28 mouse cellular contexts compared by ENCODE assay signal in the genomic region with DNA sequence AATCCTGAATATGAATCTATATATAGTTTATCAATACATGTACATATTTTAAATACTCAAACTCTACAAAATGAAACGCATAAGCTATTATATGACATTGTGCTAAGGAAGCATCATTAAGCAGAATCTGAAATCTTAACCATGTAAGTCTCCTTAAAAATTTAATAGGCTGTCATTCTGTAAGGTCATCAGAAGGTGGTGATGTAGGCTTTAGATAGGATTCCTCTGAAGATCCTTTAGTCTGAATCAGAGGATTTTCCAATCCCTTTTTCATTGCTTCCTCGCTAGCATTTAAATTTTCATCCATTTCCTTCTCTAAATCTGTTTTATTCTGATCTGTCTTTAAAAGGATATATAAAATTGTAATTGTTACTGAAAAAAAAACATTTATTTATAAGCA.
DNase-seq lines count a peak whose midpoint lies in the region; ATAC-seq and TF ChIP-seq lines count a peak whose summit lies in the region.
"Had no signal": no experiment of that assay in that cellular context is flagged by ENCODE, and none has a peak within 500 bp of the region (broad histone marks: within the 10 kb centered on the region; RNA-seq: fewer than 3 reads in every experiment).

No protein-coding gene starts in this region.

- DNase-seq in forebrain, postnatal 0 days, result peak; percentile 50
- DNase-seq in forebrain, embryonic 10.5 days (ENCODE audit: extremely low spot score, low spot score), result no peak
- peak; percentile 65 for DNase-seq in midbrain, embryonic 14.5 days
- DNase-seq in midbrain, embryonic 10.5 days (ENCODE audit: low spot score), result no peak
- peak; percentile 27 for DNase-seq in brain, adult 2 months (ENCODE audit: low read depth, low spot score)
- DNase-seq in stomach, postnatal 0 days (ENCODE audit: low spot score), result no peak
- no peak for DNase-seq in kidney, postnatal 4 days
- no peak for DNase-seq in adrenal gland, adult 2 months
- DNase-seq: adrenal gland, postnatal 10 days; B cell, adult 2 months; gastrocnemius, postnatal 25 days; heart, adult 18-20 months; kidney, adult 9 months; kidney, postnatal 36 days; layer of hippocampus, adult 9-11 months; right cerebral cortex, adult 18-20 months; thymus, adult 2 months; thymus, postnatal 4 days had no signal

- no peaks in the 10 kb centered on the region for H3K36me3 ChIP-seq in forebrain, postnatal 0 days (ENCODE audit: insufficient read depth)
- no peaks in the 10 kb centered on the region for H3K36me3 ChIP-seq in forebrain, embryonic 10.5 days (replicated peaks)
- no peaks in the 10 kb centered on the region for H3K36me3 ChIP-seq in midbrain, embryonic 14.5 days (ENCODE audit: control insufficient read depth, insufficient read depth, low read length)
- H3K36me3 ChIP-seq in midbrain, embryonic 10.5 days, result no peaks in the 10 kb centered on the region
- no peaks in the 10 kb centered on the region for H3K36me3 ChIP-seq in stomach, postnatal 0 days (ENCODE audit: control insufficient read depth, insufficient read depth, low read length)
- H3K36me3 ChIP-seq: heart, embryonic 12.5 days; hindbrain, embryonic 15.5 days; limb, embryonic 10.5 days; neural tube, embryonic 13.5 days; stomach, embryonic 15.5 days had no signal

- no peaks in the 10 kb centered on the region for H3K27me3 ChIP-seq in forebrain, postnatal 0 days (ENCODE audit: insufficient read depth, low read length)
- no peaks in the 10 kb centered on the region for H3K27me3 ChIP-seq in forebrain, embryonic 10.5 days (ENCODE audit: poor library complexity, severe bottlenecking)
- H3K27me3 ChIP-seq in midbrain, embryonic 14.5 days (ENCODE audit: control insufficient read depth, insufficient read depth, low read length), result no peaks in the 10 kb centered on the region
- H3K27me3 ChIP-seq in midbrain, embryonic 10.5 days (ENCODE audit: low read depth, poor library complexity, severe bottlenecking), result no peaks in the 10 kb centered on the region
- no peaks in the 10 kb centered on the region for H3K27me3 ChIP-seq in stomach, postnatal 0 days (ENCODE audit: control insufficient read depth, insufficient read depth, low read length)
- H3K27me3 ChIP-seq: heart, embryonic 12.5 days; hindbrain, embryonic 15.5 days; neural tube, embryonic 13.5 days; stomach, embryonic 15.5 days had no signal

- ATAC-seq in forebrain, postnatal 0 days, result peak; percentile 71; the same call in 1 of the 2 replicates
- no peak for ATAC-seq in midbrain, embryonic 14.5 days (ENCODE audit: low FRiP score, low TSS enrichment)
- no peak for ATAC-seq in stomach, postnatal 0 days (ENCODE audit: low FRiP score, low TSS enrichment)
- ATAC-seq: activated CD4-positive, CD25-positive, alpha-beta regulatory T cell, adult 4 months; intestine, embryonic 16.5 days; lung, postnatal 0 days had no signal

- no peak overlapping the region for H3K4me2 ChIP-seq in forebrain, postnatal 0 days (ENCODE audit: low read depth)
- no peak overlapping the region for H3K4me2 ChIP-seq in midbrain, embryonic 14.5 days (ENCODE audit: low read length)
- no peak overlapping the region for H3K4me2 ChIP-seq in stomach, postnatal 0 days (replicated peaks; ENCODE audit: low read depth)
- H3K4me2 ChIP-seq: heart, embryonic 12.5 days; hindbrain, embryonic 15.5 days; neural tube, embryonic 13.5 days; stomach, embryonic 15.5 days had no signal

- no peaks in the 10 kb centered on the region for H3K4me1 ChIP-seq in forebrain, postnatal 0 days (ENCODE audit: insufficient read depth)
- H3K4me1 ChIP-seq in forebrain, embryonic 10.5 days, result no peaks in the 10 kb centered on the region
- no peaks in the 10 kb centered on the region for H3K4me1 ChIP-seq in midbrain, embryonic 14.5 days (ENCODE audit: control insufficient read depth, insufficient read depth, low read length)
- H3K4me1 ChIP-seq in midbrain, embryonic 10.5 days, result no peaks in the 10 kb centered on the region
- H3K4me1 ChIP-seq in stomach, postnatal 0 days (replicated peaks; ENCODE audit: control insufficient read depth, insufficient read depth), result no peaks in the 10 kb centered on the region
- H3K4me1 ChIP-seq: heart, embryonic 12.5 days; hindbrain, embryonic 15.5 days; limb, embryonic 10.5 days; neural tube, embryonic 13.5 days; stomach, embryonic 15.5 days had no signal

- TF ChIP-seq CTCF in forebrain, postnatal 0 days (IDR thresholded peaks at IDR 0.05; ENCODE audit: low read depth), result peak; percentile 61
- TF ChIP-seq CTCF in stomach, postnatal 0 days (IDR thresholded peaks at IDR 0.05; ENCODE audit: low read depth), result 0 out of 2 replicates have a peak, but pooled peaks have one; percentile 2

- H3K4me3 ChIP-seq in forebrain, postnatal 0 days (ENCODE audit: low read depth, low read length), result no peak overlapping the region
- H3K4me3 ChIP-seq in forebrain, embryonic 10.5 days, result no peak overlapping the region
- H3K4me3 ChIP-seq in midbrain, embryonic 14.5 days (replicated peaks; ENCODE audit: low read depth, low read length), result no peak overlapping the region
- H3K4me3 ChIP-seq in midbrain, embryonic 10.5 days, result no peak overlapping the region
- no peak overlapping the region for H3K4me3 ChIP-seq in stomach, postnatal 0 days (ENCODE audit: low read depth, low read length)
- H3K4me3 ChIP-seq: heart, embryonic 12.5 days; hindbrain, embryonic 15.5 days; limb, embryonic 10.5 days; myocyte; neural tube, embryonic 13.5 days; stomach, embryonic 15.5 days had no signal

- H3K9me3 ChIP-seq in forebrain, postnatal 0 days (ENCODE audit: low read length), result no peaks in the 10 kb centered on the region
- no peaks in the 10 kb centered on the region for H3K9me3 ChIP-seq in forebrain, embryonic 10.5 days
- no peaks in the 10 kb centered on the region for H3K9me3 ChIP-seq in midbrain, embryonic 14.5 days (ENCODE audit: control insufficient read depth, low read length)
- no peaks in the 10 kb centered on the region for H3K9me3 ChIP-seq in midbrain, embryonic 10.5 days (replicated peaks)
- H3K9me3 ChIP-seq in stomach, postnatal 0 days (ENCODE audit: control insufficient read depth, low read length), result no peaks in the 10 kb centered on the region
- H3K9me3 ChIP-seq: hindbrain, embryonic 15.5 days; limb, embryonic 10.5 days; neural tube, embryonic 13.5 days; stomach, embryonic 15.5 days had no signal

- 60% methylated on average over 2 of the region's 2 CpGs for WGBS in forebrain, postnatal 0 days
- WGBS in forebrain, embryonic 10.5 days, result 87% methylated on average over 2 of the region's 2 CpGs
- WGBS in midbrain, embryonic 14.5 days, result 84% methylated on average over 2 of the region's 2 CpGs
- WGBS in midbrain, embryonic 10.5 days, result 83% methylated on average over 2 of the region's 2 CpGs
- 79% methylated on average over 2 of the region's 2 CpGs for WGBS in stomach, postnatal 0 days

- no peak overlapping the region for H3K27ac ChIP-seq in forebrain, postnatal 0 days (ENCODE audit: low read depth, low read length)
- no peak overlapping the region for H3K27ac ChIP-seq in forebrain, embryonic 10.5 days
- no peak overlapping the region for H3K27ac ChIP-seq in midbrain, embryonic 14.5 days (replicated peaks; ENCODE audit: low read depth, low read length)
- H3K27ac ChIP-seq in midbrain, embryonic 10.5 days (replicated peaks), result no peak overlapping the region
- no peak overlapping the region for H3K27ac ChIP-seq in stomach, postnatal 0 days (replicated peaks)
- H3K27ac ChIP-seq: hindbrain, embryonic 15.5 days; limb, embryonic 10.5 days; macrophage; neural tube, embryonic 13.5 days; stomach, embryonic 15.5 days had no signal

- TF ChIP-seq EP300 in stomach, postnatal 0 days (optimal IDR thresholded peaks at IDR 0.05), result no peak

- no peak overlapping the region for H3K9ac ChIP-seq in forebrain, postnatal 0 days
- H3K9ac ChIP-seq in midbrain, embryonic 14.5 days (replicated peaks; ENCODE audit: low read length), result no peak overlapping the region
- no peak overlapping the region for H3K9ac ChIP-seq in stomach, postnatal 0 days (ENCODE audit: low read length)
- H3K9ac ChIP-seq: heart, embryonic 12.5 days; hindbrain, embryonic 15.5 days; neural tube, embryonic 13.5 days; stomach, embryonic 15.5 days had no signal

Comparison
In these comparisons a context has a peak if more than half of its experiments do, and no peak if none do; other contexts are left out.
1. DNase-seq: peak in forebrain, postnatal 0 days (single experiment), midbrain, embryonic 14.5 days (single experiment) and brain, adult 2 months (single experiment); none in forebrain, embryonic 10.5 days (single experiment), midbrain, embryonic 10.5 days (single experiment), stomach, postnatal 0 days (single experiment), kidney, postnatal 4 days (0 of 2) and adrenal gland, adult 2 months (single experiment).